Mouse (Mus musculus) lung, postnatal 0 days (tissue): ENCODE measurements at regions not wholly inside any gene's neighbourhood (a gene's known extent, or its start where the extent isn't known, plus 50 kb on each side); places are given as distances from the start of the nearest gene placed in this dataset.
"Not testable (repeated sequence)": the region's sequence is repeated elsewhere in the genome, so short reads cannot be mapped to it uniquely, and the experiment has no call there.

Experiments
- ATAC-seq: fragments of 200-750 bp; cut with Nextera tagmentation; 2 replicates; pipeline ENCODE4 v1.8.0; 2017; ENCODE audit warnings: moderate library complexity
- DNase-seq: peaks from one replicate; pipeline ENCODE4 v3.0.0-alpha.2; 2016; ENCODE audit warnings: low spot score
- H3K27ac ChIP-seq: fragments of 300-500 bp; sonication (generic); 2 replicates; pipeline ENCODE4 v1.5.1; 2014; ENCODE audit warnings: antibody characterized with exemption, mild to moderate bottlenecking, low read length, mixed read lengths
- H3K27me3 ChIP-seq: fragments of 300-500 bp; sonication (generic); replicated peaks from 2 replicates; pipeline ENCODE4 v1.6.1; 2014; ENCODE audit warnings: low read length, mixed read lengths; ENCODE audit not compliant: insufficient read depth
- H3K36me3 ChIP-seq: fragments of 300-500 bp; sonication (generic); 2 replicates; pipeline ENCODE4 v1.6.1; 2014; ENCODE audit warnings: low read length, mixed read lengths; ENCODE audit not compliant: insufficient read depth
- H3K4me1 ChIP-seq: fragments of 300-500 bp; sonication (generic); 2 replicates; pipeline ENCODE4 v1.6.1; 2014; ENCODE audit warnings: antibody characterized with exemption, low read depth, low read length, mixed read lengths; ENCODE audit not compliant: insufficient read depth
- H3K4me2 ChIP-seq: fragments of 300-500 bp; sonication (generic); replicated peaks from 2 replicates; pipeline ENCODE4 v1.6.1; 2014; ENCODE audit warnings: low read depth, mild to moderate bottlenecking, low read length, moderate library complexity, mixed read lengths
- H3K4me3 ChIP-seq: fragments of 300-500 bp; sonication (generic); 2 replicates; pipeline ENCODE4 v1.5.1; 2014; ENCODE audit warnings: low read depth, low read length
- H3K9ac ChIP-seq: fragments of 300-500 bp; sonication (generic); replicated peaks from 2 replicates; pipeline ENCODE4 v1.6.1; 2014; ENCODE audit warnings: low read depth, mild to moderate bottlenecking
- H3K9me3 ChIP-seq: fragments of 300-500 bp; sonication (generic); 2 replicates; pipeline ENCODE4 v1.6.1; 2016; ENCODE audit warnings: low read length, mixed read lengths
- CTCF ChIP-seq: IDR thresholded peaks from 2 replicates; pipeline ENCODE4 v1.5.1; 2016; ENCODE audit warnings: antibody characterized with exemption, mild to moderate bottlenecking
- EP300 ChIP-seq: IDR thresholded peaks from 2 replicates; pipeline ENCODE4 v1.6.1; 2016; ENCODE audit warnings: antibody characterized with exemption, mild to moderate bottlenecking, control low read depth
- WGBS: fragments of 180-500 bp; shearing (Covaris S2); extraction: QIAGEN DNeasy Blood & Tissue Kit; methylation state at CpG from one replicate; pipeline ENCODE4 v1.1.7; 2014; 5-methylcytosine and 5-hydroxymethylcytosine counted together

DNA sequence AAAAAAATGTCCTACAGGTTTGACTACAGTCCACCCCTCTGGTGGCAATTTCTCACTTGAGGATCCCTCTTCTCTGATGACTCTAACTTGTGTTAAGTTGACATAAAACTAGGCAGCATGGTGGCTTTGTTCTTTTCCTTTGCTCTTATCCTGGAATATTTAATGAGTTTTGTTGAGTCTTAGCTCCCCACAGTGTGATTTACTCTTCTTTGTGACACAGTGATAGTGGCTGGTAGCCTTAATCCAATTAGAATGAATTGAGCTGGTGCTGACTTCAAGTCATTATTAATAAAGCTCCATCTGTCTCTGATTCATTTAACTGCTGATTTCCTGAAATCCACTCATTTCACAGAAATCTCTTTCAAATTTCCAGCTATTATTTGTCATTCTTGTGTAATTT, 553.7 kb upstream of the Chrm3 start:
- no peaks in the 10 kb centered on the region for H3K36me3 ChIP-seq
- no peak overlapping the region for H3K9ac ChIP-seq
- TF ChIP-seq EP300, result no peak
- no peak for TF ChIP-seq CTCF
- H3K9me3 ChIP-seq, result no peaks in the 10 kb centered on the region
- H3K27ac ChIP-seq, result no peak overlapping the region
- no peak overlapping the region for H3K4me3 ChIP-seq
- no peaks in the 10 kb centered on the region for H3K4me1 ChIP-seq
- no peak for DNase-seq
- H3K4me2 ChIP-seq, result no peak overlapping the region
- no peak for ATAC-seq
- no peaks in the 10 kb centered on the region for H3K27me3 ChIP-seq

DNA sequence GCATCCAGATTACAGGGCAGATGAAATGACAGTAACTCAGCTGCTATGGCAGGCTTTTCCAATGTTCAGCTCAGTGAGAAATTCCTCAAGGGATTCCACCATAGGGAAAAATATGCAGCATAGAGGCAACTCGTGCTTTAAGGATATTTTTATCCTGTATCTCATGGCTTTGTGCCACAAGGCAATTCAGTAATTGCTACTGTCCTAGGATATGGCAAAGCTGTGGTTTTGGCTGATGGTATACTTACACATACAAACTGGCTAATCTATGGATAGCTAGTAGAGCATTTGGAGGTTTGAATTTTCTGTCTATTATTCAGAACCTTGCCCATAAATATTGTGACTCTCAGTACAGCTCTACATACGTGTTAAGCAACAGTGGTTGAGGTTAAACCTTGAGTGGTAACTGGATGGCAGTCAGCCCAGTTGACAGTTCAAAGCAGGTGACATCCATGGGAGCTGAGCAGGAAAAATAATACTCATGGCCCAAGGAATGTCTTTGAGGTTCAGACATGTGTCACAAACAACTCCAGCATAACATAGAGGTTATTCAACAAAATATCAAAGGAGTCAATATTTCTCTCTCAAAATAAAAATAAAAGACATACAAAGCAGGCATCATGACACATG, 548.6 kb upstream of the Chrm3 start:
- H3K27ac ChIP-seq, result no peak overlapping the region
- no peak overlapping the region for H3K9ac ChIP-seq
- TF ChIP-seq CTCF (no peak), EP300 (no peak)
- no peak overlapping the region for H3K4me3 ChIP-seq
- ATAC-seq, result no peak
- H3K27me3 ChIP-seq, result no peaks in the 10 kb centered on the region
- DNase-seq, result peak; percentile 7
- H3K4me1 ChIP-seq, result no peaks in the 10 kb centered on the region
- H3K36me3 ChIP-seq, result no peaks in the 10 kb centered on the region
- H3K9me3 ChIP-seq, result no peaks in the 10 kb centered on the region
- H3K4me2 ChIP-seq, result no peak overlapping the region
- WGBS, result 30% methylated on average over 2 of the region's 2 CpGs

DNA sequence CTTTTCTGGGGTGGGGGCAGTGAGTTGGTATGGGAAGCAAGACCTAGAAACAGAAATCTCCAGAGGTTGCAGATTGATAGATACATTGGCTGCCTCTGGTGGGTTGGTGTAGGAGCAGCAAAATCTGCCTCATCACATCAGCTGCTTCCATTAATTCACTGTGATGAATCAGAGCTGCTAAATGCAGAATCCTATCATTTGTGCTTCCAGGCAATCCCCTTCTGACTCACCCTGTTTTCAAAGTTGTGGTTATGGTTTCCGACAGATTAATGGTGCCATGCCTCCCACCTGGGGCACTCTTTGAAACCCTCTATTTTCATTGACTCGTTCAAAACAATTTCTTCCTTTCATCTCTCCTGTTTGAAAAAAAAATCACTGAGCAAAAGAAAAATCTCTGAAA, 507.2 kb upstream of the Chrm3 start:
- no peak overlapping the region for H3K27ac ChIP-seq
- ATAC-seq (no peak), DNase-seq (no peak)
- WGBS, result 78% methylated on average over 2 of the region's 2 CpGs
- H3K36me3 ChIP-seq, result no peaks in the 10 kb centered on the region
- no peak overlapping the region for H3K9ac ChIP-seq
- H3K27me3 ChIP-seq, result no peaks in the 10 kb centered on the region
- H3K4me3 ChIP-seq, result no peak overlapping the region
- no peak overlapping the region for H3K4me2 ChIP-seq
- no peaks in the 10 kb centered on the region for H3K9me3 ChIP-seq
- H3K4me1 ChIP-seq, result no peaks in the 10 kb centered on the region
- TF ChIP-seq CTCF (no peak), EP300 (no peak)

DNA sequence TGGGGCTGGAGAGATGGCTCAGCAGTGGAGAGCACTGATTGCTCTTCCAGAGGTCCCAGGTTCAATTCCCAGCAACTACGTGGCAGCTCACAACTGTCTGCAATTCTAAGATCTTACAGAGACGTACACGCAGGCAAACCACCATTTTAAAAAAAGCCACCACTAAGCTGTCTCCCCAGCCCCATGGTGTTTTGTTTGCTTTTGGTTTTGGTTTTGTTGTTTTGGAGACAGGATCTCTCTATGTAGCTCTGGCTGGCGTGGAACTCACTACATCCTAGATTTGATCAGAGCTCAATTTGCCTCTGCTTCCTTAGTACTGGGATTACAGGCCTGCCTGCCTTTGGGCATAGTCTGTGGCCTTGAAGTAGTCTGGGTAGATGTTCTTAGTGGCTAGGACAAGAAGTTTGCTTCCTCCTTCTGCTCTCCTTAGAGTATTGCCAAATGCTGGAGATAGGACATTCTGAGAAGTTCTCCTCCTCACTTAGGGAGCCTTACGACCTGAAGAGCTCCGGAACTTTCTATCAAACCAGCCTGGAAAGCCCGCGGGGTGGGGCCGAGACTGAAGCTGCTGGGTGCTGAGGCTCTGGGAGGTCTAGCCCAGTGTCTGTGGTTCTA, 495.4 kb upstream of the Chrm3 start:
- 91% methylated on average over 9 of the region's 9 CpGs for WGBS
- not testable (repeated sequence) for ATAC-seq

DNA sequence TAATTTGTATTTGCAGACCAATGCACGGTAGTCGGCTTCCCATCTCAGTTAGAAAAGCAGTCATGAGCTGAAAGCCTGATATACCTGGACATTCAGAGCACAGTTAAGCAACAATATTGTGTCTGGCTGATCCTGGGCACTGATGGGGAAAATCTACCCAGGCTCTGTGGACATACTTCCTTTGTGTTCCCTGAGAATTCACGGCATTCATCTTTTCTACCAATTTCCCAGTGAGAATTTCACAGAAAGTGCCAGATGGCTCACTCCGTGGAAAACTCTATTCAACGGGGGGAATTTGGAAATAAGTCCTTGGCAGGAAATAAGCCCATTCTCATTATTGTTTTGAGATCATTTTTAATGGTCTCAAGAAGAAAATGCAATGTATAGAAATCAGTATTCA, 484.6 kb upstream of the Chrm3 start:
- ATAC-seq (no peak), DNase-seq (no peak)
- Histone ChIP-seq H3K9ac (no peak overlapping the region), H3K4me1 (no peaks in the 10 kb centered on the region), H3K27ac (no peak overlapping the region), H3K4me2 (no peak overlapping the region), H3K27me3 (no peaks in the 10 kb centered on the region), H3K9me3 (no peaks in the 10 kb centered on the region), H3K4me3 (no peak overlapping the region), H3K36me3 (no peaks in the 10 kb centered on the region)
- TF ChIP-seq CTCF, result no peak
- no peak for TF ChIP-seq EP300
- 83% methylated on average over 5 of the region's 5 CpGs for WGBS

More for the DNA sequence above, 495.4 kb upstream of the Chrm3 start:
- H3K4me1 ChIP-seq, H3K36me3 ChIP-seq, H3K27ac ChIP-seq, H3K27me3 ChIP-seq, H3K9ac ChIP-seq, H3K4me3 ChIP-seq, DNase-seq, H3K9me3 ChIP-seq, H3K4me2 ChIP-seq: not testable (repeated sequence)

DNA sequence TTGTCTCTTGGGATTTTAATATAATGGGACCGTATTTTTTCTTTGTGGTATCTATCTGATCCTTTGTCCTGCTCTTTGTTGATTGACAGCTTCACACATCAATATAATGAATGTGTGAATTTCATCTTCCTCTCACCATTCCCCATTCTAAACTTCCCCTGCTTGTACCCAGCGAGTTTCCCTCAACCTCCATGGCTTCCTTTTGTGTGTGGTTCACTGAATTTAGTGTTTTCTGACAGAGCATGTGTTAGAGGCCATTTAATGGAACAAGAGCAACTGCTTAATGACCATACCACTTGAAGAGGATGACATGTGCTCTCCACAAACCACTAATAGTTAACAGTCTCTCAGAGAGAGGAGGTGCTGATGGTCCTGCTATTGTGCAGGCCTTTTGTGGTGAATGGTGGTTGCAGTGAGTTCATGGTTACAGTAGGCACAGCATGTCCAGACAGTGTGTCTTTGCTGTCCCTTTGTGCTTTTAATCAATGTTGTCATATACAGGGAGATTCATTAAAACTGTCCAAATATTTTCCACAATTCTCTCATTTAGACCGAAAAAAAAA, 438.8 kb upstream of the Chrm3 start:
- Histone ChIP-seq H3K4me3 (no peak overlapping the region), H3K9me3 (no peaks in the 10 kb centered on the region), H3K4me2 (no peak overlapping the region), H3K27me3 (no peaks in the 10 kb centered on the region), H3K9ac (no peak overlapping the region), H3K4me1 (no peaks in the 10 kb centered on the region), H3K36me3 (no peaks in the 10 kb centered on the region), H3K27ac (no peak overlapping the region)
- ATAC-seq, result no peak
- 84% methylated on average over 3 of the region's 3 CpGs for WGBS
- no peak for DNase-seq
- TF ChIP-seq CTCF (no peak), EP300 (no peak)
